Mouse (Mus musculus) spleen, postnatal 4 days (tissue): ENCODE measurements around the gene 1600014C10Rik.
A peak's percentile ranks its signal among the peaks of the same experiment; 100 is the strongest.

Experiments used
- DNase-seq, 2 experiments: peaks; one replicate each; pipeline ENCODE4 v3.0.0; 2022; ENCODE audit warnings: low spot score in 2 of 2

1600014C10Rik gene

GRCm38 (mm10) chr7:38183709-38184417 lies 846 bp downstream of the 1600014C10Rik start:
- DNase-seq = peak; percentile 79 to 90

DNA sequence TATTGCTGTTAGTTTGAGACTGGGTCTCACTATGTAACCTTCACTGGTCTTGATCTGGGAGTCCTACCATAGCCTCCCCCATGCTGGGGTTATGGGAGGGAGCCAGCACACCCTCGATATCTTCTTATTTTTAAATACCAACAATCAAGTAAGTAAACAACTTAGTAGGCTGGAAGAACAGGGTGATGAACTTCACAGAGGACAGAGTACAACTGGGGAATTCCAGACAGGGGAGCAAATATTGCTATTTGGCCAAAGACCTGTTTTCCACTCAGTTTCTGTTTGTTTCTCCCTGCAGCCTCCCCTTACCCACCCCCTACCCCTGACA lies 1.4 kb downstream of the 1600014C10Rik start:
- DNase-seq = no peak

DNA sequence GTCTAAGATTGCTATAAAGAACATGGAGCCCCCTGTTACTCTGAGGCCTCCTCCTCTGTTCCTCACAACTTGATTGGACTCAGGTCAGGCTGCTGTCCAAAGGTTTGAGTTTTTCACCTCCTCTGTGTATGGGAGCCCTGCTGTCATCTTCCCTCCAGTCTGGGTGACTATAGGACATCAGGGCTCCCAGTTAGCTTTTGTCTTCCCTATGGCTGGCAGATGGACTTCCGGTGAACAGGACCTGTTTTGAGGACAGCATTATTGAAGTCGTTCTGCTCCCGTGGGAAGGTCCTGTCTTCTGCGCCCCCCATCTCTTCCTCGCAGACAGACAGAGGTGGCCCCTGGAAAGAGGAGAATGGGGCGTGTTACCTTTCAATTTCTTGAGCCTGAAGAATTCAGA lies 1.8 kb downstream of the 1600014C10Rik start:
- DNase-seq = no peak

DNA sequence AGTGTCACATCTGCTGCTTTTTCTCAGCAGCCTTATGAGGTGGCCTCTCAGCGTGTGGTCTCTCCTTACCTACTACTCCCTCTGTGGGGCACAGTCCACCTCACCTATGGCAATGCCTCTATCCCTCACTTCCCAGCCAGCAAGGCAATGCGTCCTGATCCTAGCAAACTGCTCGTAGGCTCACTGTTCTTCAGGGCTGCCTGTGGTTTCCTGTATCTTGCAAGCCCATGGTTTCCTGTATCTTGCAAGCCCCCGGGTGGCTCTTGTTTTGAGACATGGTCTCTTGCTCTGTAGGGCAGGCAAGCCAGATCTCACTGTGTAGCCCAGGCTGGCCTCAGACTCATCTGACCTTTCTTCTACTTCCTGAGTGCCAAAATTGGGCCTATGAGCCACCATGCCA lies 3.8 kb downstream of the 1600014C10Rik start:
- DNase-seq = peak in 1 of 2 experiments; percentile 34

DNA sequence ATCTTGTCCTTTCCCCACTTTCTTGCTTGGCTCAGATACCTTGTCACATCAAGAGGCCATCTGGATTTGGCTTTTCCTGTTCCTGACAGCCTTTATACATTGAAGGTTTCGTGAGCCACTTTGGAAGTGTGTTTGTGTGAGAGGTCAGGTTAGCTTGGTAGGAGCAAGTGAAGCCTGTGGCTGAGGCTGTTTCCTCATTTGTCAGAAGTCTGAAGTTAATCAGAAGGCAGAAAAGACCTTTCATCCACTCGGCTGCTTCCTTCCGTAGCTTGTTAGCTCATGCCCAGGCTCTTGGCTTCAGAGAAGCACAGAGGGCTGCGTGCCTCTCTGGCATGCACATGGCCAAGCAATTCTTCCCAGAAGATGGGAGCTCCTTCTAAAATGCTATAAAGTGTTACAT lies 4.8 kb downstream of the 1600014C10Rik start:
- no peak for DNase-seq

DNA sequence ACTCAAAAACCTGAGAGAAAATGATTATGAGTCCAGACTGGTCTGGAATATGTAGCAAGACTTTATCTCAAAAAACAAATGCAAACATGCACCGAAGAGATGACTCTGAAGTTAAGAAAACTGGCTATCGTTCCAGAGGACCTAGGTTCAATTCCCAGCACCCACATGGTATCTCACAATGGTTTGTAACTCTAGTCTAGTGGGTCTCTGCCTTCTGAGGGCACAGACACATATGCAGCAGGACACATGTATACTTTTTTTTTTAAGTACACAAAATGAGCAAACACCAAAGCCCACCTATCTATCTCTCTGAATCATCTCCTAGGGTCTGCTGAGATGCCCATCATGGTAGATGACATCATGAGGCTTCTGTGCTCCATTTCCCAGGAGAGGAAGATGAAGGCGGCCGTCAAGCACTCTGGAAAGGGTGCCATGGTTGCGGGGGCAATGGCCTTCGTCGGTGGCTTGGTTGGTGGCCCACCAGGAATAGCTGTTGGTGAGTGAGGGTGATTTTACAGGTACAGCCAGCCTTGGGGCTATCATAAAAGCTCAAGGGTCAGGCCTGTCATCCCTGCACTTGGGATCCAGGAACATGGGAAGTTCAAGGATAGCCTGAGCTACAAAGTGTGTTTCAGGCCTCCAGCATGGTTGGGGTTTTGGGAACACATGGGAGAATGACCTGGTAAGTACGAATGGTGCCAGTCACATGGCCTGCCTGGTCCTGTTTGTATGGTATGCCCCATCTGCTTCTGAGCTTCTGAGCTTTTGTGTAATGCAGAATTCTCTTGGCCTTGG lies 5.5 kb downstream of the 1600014C10Rik start:
- no peak for DNase-seq

GRCm38 (mm10) chr7:38189136-38189982 lies 6.3 kb downstream of the 1600014C10Rik start:
- peak in 1 of 2 experiments; percentile 41 for DNase-seq

- DNase-seq = no peak
Observed at GRCm38 (mm10) chr7:38190056-38190835, 7.2 kb downstream of the 1600014C10Rik start.

- DNase-seq = no peak
Observed at GRCm38 (mm10) chr7:38191146-38191545, 8.1 kb downstream of the 1600014C10Rik start.

- DNase-seq = no peak
Observed at GRCm38 (mm10) chr7:38191571-38191970, 8.6 kb downstream of the 1600014C10Rik start.

GRCm38 (mm10) chr7:38199907-38200605 lies 17.0 kb downstream of the 1600014C10Rik start:
- no peak for DNase-seq

DNA sequence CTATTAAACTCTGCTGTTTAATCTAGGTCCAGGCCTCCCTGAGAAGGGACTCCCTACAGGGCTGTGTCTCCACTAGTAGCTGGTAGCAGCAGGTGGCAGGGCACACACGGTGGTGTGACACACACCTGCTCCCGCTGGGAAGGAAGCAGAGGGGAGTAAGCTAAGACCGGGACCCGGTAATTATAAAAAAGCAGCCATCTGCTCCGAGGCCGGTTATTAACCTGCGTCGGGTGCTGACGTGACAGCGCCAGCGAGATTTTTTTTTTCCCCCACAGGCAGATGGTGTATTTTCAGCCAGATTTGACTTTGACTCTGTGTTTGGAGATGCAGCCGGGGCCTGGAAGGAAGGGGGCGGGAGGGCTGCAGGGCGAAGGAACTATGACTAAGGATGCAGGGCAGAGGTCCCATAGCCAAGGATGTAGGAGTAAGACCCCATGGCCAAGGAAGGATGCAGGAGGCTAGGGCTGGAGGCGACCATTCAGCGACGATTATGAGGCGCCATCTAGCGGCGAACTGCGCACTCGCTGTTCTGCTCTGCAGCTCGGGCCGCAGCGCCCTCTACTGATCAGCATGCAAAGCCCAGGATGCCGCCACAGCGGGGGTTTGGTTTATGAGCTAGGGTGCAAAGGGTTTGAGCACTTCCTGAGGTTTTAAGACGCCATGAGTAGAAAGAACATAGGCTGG lies 17.7 kb downstream of the 1600014C10Rik start:
- DNase-seq = peak; percentile 81 to 95

DNA sequence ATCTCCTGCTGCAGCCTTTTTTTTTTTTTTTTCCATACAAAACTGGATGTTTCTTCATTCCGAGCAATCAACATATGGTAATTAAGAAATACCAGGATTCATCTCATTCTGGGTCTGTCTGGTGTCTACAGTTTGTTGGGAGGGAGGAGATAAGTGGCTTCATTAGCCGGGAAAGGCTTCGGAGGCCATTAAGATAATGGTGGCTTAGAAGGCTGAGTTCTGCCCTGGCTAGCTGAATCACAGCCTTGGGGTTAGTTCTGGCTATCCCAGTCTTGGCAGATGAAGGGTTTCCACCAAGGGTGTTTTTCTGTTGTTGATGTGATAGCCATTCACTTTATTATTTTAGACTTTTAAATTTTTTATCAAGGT lies 18.3 kb downstream of the 1600014C10Rik start:
- DNase-seq = no peak

GRCm38 (mm10) chr7:38204314-38204713 lies 21.3 kb downstream of the 1600014C10Rik start:
- DNase-seq = no peak

DNA sequence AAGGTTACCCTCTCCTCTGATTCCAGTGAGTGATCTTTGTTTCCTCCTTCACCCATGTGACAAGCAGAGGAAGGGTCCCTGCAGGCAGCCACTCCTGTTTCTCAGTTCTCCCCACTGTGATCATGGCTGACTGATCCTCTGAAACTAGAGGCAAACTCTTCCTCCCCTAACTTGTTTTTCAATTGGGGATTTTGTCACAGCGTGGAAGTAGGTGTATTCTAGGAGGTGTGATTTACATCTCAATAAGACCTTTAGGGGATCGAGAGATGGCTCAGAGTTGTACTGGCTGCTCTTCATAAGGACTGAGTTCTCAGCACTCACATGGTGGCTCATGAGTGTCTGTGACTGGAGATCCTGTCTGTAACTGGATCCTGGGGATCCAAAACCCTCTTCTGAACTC lies 22.8 kb downstream of the 1600014C10Rik start:
- DNase-seq = no peak

- no peak for DNase-seq
Observed at GRCm38 (mm10) chr7:38206564-38206963, 23.5 kb downstream of the 1600014C10Rik start.

GRCm38 (mm10) chr7:38208969-38209368 lies 26.0 kb downstream of the 1600014C10Rik start:
- no peak for DNase-seq

- DNase-seq = no peak
Observed at GRCm38 (mm10) chr7:38209478-38210152, 26.6 kb downstream of the 1600014C10Rik start.

DNA sequence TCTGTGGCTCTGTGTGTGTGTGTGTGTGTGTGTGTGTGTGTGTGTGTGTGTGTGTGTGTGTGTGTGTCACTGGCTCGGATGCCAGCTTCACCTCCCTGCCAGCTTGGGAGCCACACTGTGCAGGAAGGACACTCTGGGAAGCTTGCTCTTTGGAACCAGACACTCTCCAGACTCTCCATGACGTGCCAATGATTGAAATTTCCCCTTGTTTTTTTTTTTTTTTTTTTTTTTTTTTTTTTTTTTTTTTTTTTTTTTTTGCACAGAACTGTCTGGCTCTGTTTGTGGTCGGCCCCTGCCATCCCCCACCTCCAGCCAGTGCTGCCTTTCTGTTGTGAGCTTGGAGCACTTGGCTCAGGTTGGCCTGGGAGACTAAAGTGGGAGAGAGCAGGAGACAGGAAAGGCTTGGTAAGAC lies 29.6 kb downstream of the 1600014C10Rik start:
- no peak for DNase-seq
